Mouse (Mus musculus) skeletal muscle tissue, postnatal 0 days (tissue): Measurements from ENCODE around the gene Aldh2. TPM values are rescaled to one million over a fixed set of nuclear protein-coding genes. Genes with fewer than 3 reads are reported as not detected.

ENCODE experiments used
- polyA plus RNA-seq: library from polyadenylated mRNA; unstranded; fragments of >200 nt; fragmentation: Nextera tagmentation; extraction: Ambion mirVana; gene quantifications from 2 replicates; pipeline ENCODE4 v1.2.1, GENCODE M21; 2015

Aldh2 gene
- 126 and 173 TPM in 2 replicates for polyA plus RNA-seq

GRCm38 (mm10) chr5:121593451-121594401, at the start of gene Aldh2:
Aldh2 (minus strand) TSS chr5:121593824.

GRCm38 (mm10) chr5:121618592-121619513, 25.2 kb upstream of the Aldh2 start, which contains the start of gene Acad12:
Acad12 (minus strand) TSS chr5:121618938.

DNA sequence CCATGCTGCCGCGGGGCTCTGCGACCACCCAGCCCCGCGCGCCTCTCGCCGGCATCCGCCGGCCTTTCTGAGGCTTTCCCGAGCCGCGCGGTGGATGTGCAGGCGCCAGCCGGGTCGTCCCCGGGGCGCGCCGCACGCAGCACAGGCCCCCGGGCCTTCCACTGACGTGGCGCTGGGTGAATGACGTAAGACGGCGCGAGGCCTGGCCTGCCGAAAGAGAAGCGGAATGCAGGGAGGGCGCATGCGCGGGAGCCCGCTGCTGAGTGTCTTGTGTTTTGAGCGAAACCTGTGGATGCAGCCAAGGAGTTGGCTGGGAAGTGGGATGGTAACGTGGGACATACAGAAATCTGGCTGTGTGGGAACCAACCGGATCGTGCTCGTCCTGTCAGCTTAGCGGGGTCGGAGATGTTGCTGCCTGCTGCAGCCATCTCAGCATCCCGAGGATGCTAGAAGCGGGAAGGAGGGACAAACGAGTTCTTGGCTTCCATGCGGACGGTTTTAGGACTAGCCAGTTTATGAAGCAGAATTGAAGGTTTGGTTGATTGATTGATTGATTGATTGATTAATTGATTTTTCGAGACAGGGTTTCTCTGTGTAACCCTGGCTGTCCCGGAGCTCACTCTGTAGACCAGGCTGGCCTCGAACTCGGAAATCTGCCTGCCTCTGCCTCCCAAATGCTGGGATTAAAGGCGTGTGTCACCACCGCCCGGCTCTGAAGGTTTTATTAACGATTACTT, 47.7 kb downstream of the Aldh2 start, which contains the start of gene Mapkapk5:
Gene Mapkapk5 (minus strand): TSS at position 113 of the 737 bp plus-strand sequence.

DNA sequence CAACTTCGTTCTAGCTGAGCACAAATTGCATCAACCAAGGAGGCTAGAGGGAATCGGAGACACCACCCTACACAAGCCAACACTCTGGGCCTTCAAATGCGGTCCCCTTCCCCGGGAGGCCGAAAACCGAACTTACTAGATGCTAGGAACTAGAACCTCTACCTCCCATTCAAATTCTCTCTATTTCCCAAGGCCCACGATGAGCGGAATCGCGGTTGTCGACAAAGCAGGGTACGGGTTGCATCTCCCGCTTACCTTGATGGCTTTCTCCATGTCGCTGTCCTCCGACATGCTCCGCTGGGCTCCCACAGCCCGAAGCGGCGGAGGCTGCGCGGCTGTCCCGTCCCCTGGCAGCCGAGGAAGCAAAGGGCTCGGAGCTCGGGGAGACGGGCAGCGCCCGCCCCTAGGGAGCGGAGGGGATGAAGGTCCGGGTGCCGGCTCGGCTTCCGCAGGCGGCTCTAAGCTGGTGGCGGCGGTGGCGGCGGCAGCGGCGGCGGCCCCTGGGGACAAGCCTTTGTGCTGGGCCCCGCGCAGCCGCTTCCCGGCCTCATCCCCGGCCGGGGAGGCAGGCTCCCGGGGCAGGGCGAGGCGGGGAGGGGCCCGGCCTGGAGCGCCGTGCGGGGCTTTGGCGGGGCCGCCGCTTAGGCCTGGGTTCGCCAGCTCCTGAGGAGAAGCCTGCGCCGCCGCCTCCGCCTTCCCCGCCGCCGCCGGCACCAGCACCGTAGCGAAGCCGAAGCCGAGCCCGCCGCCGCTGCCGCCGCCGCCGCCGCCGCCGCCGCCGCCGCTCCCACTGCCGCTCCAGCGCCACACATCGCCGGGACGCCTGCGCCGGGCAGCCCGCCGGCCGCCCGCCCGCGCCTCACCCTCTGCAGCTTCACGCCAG, 48.5 kb downstream of the Aldh2 start, which contains the start of the genes Adam1a and Gm42878:
Gene Adam1a (minus strand): TSS at position 573 of the 883 bp plus-strand sequence.
Gene Gm42878 (minus strand): TSS at position 573 of the 883 bp plus-strand sequence.

Other genes with a start within 250 kb of the Aldh2 start
- 61.9 and 78.2 TPM in 2 replicates for gene Trafd1, start 208.2 kb downstream of the Aldh2 start, polyA plus RNA-seq
- gene Naa25, start 195.9 kb downstream of the Aldh2 start, polyA plus RNA-seq, result 23.2 and 23.4 TPM in 2 replicates
- 15.2 and 18.4 TPM in 2 replicates for gene Tmem116, start 141.9 kb downstream of the Aldh2 start, polyA plus RNA-seq
- 70.1 and 89.4 TPM in 2 replicates for gene Erp29, start 141.3 kb downstream of the Aldh2 start, polyA plus RNA-seq
- 0.09 and 0.16 TPM in 2 replicates for gene Adam1b, start 90.4 kb downstream of the Aldh2 start, polyA plus RNA-seq
- gene Adam1a, start 48.3 kb downstream of the Aldh2 start, polyA plus RNA-seq, result 0.65 and 0.95 TPM in 2 replicates
- gene Gm42878, start 48.3 kb downstream of the Aldh2 start, polyA plus RNA-seq, result not detected in 2 replicates
- gene Mapkapk5, start 47.9 kb downstream of the Aldh2 start, polyA plus RNA-seq, result 31.4 and 36.8 TPM in 2 replicates
- gene Acad12, start 25.1 kb upstream of the Aldh2 start, polyA plus RNA-seq, result 3.1 and 4.2 TPM in 2 replicates
- 1.1 and 1.9 TPM in 2 replicates for gene Acad10, start 66.7 kb upstream of the Aldh2 start, polyA plus RNA-seq
- 23.6 and 25.3 TPM in 2 replicates for gene Brap, start 66.7 kb upstream of the Aldh2 start, polyA plus RNA-seq
- 39.7 and 43.8 TPM in 2 replicates for gene Atxn2, start 117.5 kb upstream of the Aldh2 start, polyA plus RNA-seq
- 11.1 and 11.2 TPM in 2 replicates for gene Sh2b3, start 243.8 kb upstream of the Aldh2 start, polyA plus RNA-seq